26 mouse cellular contexts compared by ENCODE assay signal in the genomic region with DNA sequence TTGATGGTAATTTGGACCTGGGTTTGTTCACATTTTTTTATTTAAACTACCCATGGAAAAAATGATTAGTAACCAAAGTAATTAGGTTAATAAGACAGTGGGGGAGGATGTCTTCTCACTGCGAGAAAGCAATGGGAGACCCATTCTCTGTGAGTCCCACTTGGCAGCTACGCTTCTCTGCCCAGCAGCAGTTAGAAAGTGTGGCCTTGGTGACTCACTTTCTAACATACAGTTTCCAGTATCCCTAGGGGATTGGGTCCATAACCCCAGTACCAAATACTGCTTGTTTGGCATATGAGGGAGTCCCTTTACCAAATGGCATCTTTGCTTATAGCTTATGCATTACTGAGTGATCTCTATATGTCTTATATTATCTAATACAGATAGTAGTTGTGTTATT.
"Had no signal": no experiment of that assay in that cellular context is flagged by ENCODE, and none has a peak within 500 bp of the region (broad histone marks: within the 10 kb centered on the region; RNA-seq: fewer than 3 reads in every experiment).

No protein-coding gene starts in this region.

- H3K27ac ChIP-seq: heart, embryonic 13.5 days; heart, embryonic 15.5 days; hindbrain, embryonic 13.5 days; hindbrain, embryonic 15.5 days; hindbrain, postnatal 0 days; kidney, embryonic 15.5 days; layer of hippocampus, adult 2 months; left cerebral cortex, adult 2 months; limb, embryonic 10.5 days; limb, embryonic 12.5 days; liver, embryonic 13.5 days had no signal

- H3K4me1 ChIP-seq: limb, embryonic 10.5 days; limb, embryonic 12.5 days had no signal

- H3K4me2 ChIP-seq: heart, embryonic 11.5 days; heart, embryonic 13.5 days; heart, embryonic 15.5 days; hindbrain, embryonic 13.5 days; hindbrain, embryonic 15.5 days; kidney, embryonic 15.5 days; limb, embryonic 12.5 days; liver, embryonic 11.5 days; liver, embryonic 13.5 days had no signal

- H3K27me3 ChIP-seq: heart, embryonic 13.5 days; heart, embryonic 15.5 days; hindbrain, embryonic 13.5 days; hindbrain, embryonic 15.5 days; kidney, embryonic 15.5 days; limb, embryonic 12.5 days; liver, embryonic 13.5 days had no signal

- H3K4me3 ChIP-seq: heart, embryonic 13.5 days; heart, embryonic 15.5 days; hindbrain, embryonic 13.5 days; hindbrain, embryonic 15.5 days; kidney, embryonic 15.5 days; layer of hippocampus, adult 2 months; left cerebral cortex, adult 2 months; limb, embryonic 10.5 days; limb, embryonic 12.5 days; liver, embryonic 13.5 days had no signal

- ATAC-seq: hindbrain, postnatal 0 days; intestine, embryonic 16.5 days had no signal

- H3K9ac ChIP-seq: heart, embryonic 13.5 days; heart, embryonic 15.5 days; hindbrain, embryonic 13.5 days; hindbrain, embryonic 15.5 days; kidney, embryonic 15.5 days; limb, embryonic 12.5 days; liver, embryonic 13.5 days had no signal

- H3K9me3 ChIP-seq: heart, embryonic 13.5 days; heart, embryonic 15.5 days; hindbrain, embryonic 13.5 days; hindbrain, embryonic 15.5 days; kidney, embryonic 15.5 days; limb, embryonic 10.5 days; liver, embryonic 13.5 days had no signal

- DNase-seq: gastrocnemius, postnatal 14 days; gastrocnemius, postnatal 36 days; heart, adult 18-20 months; heart, postnatal 14 days; heart, postnatal 36 days; kidney, adult 11 months; kidney, adult 2 months; kidney, adult 9 months; kidney, postnatal 10 days; kidney, postnatal 25 days; kidney, postnatal 4 days; liver; liver, embryonic 13.5 days had no signal

- H3K36me3 ChIP-seq: hindbrain, embryonic 15.5 days had no signal
